Mouse (Mus musculus) liver, embryonic 14.5 days (tissue): ENCODE results near the gene St3gal4.

ENCODE experiments used
- CTCF ChIP-seq: IDR thresholded peaks from 2 replicates; pipeline ENCODE4 v1.5.1; 2016; ENCODE audit warnings: antibody characterized with exemption, low read depth, control low read depth
- EP300 ChIP-seq: IDR thresholded peaks from 2 replicates; pipeline ENCODE4 v1.6.1; 2016; ENCODE audit warnings: antibody characterized with exemption, low read depth

DNA sequence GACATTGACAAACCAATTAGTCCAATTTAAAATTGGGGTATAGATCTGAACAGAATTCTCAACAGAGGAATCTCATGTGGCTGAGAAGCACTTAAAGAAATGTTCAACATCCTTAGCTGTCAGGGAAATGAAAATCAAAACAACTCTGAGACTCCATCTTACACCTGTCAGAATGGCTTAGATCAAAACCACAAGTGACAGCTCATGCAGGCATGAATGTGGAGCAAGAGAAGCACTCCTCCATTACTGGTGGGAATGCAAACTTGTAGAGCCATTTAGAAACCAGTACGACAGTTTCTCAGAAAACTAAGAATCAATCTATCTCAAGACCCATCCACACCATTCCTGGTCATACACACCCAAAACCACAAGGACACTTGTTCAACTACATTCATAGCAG lies 33.9 kb upstream of the St3gal4 start:
- no peak for TF ChIP-seq EP300
- TF ChIP-seq CTCF, result no peak
